ENCODE assay signal across 7 mouse cellular contexts in the genomic region with DNA sequence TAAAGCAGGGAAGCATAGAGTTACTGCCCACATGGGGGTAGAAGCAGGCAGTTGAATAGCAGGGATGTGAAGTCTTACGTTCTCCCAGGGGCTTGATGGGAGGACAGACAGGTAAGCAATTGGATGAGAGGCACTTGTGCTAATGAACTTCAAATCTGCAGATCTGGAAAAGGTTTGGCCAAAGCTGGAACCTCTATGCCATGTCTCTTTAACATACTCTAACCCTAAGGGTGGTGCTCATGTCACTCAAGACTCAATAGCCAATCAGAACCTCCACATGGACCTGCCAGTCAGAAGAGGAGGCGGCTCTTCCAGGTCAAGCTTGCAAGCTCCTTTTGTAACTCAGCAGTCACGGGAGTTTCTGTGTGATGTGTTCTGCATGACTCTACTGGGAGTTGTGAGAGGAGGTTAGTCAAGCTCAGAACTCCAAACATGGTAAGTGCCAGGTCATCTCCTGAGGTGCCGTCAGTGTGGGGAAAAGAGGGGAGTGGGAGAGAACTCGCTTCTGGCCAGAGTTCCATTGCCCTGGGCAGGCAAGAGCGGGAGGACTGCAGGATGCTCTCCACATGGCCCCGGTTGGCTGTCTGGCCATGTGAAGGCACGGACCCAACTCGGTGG. TPM values are rescaled to one million over a fixed set of nuclear protein-coding genes. Genes with fewer than 3 reads are reported as not detected.
DNase-seq lines count a peak whose midpoint lies in the region; ATAC-seq lines count a peak whose summit lies in the region.
"Not testable (repeated sequence)": the region's sequence is repeated elsewhere in the genome, so short reads cannot be mapped to it uniquely, and the experiment has no call there.

A gene (plus strand): TSS at position 348 of the 618 bp plus-strand sequence.

- not testable (repeated sequence) for H3K9me3 ChIP-seq in forebrain, embryonic 13.5 days (replicated peaks); heart, embryonic 13.5 days; kidney, embryonic 14.5 days (ENCODE audit: control insufficient read depth, low read length); megakaryocyte, embryonic 14.5 days

- not testable (repeated sequence) for H3K4me1 ChIP-seq in brown adipose tissue, adult 24 weeks (ENCODE audit: control insufficient read depth, insufficient read depth, insufficient read length, low read length); forebrain, embryonic 13.5 days; heart, embryonic 13.5 days; kidney, embryonic 14.5 days (ENCODE audit: control insufficient read depth, insufficient read depth, low read length); megakaryocyte, embryonic 14.5 days

- WGBS in forebrain, embryonic 13.5 days = 39% methylated on average over 9 of the region's 9 CpGs
- WGBS in heart, embryonic 13.5 days = 15% methylated on average over 9 of the region's 9 CpGs
- WGBS in kidney, embryonic 14.5 days = 45% methylated on average over 9 of the region's 9 CpGs

- H3K27ac ChIP-seq in brown adipose tissue, adult 24 weeks (replicated peaks; ENCODE audit: low read depth, low read length); forebrain, embryonic 13.5 days; heart, embryonic 13.5 days (replicated peaks); kidney, embryonic 14.5 days (ENCODE audit: low read depth, low read length): not testable (repeated sequence)

- H3K36me3 ChIP-seq in forebrain, embryonic 13.5 days (ENCODE audit: poor library complexity, severe bottlenecking); heart, embryonic 13.5 days; kidney, embryonic 14.5 days (ENCODE audit: control insufficient read depth, insufficient read depth, low read length); megakaryocyte, embryonic 14.5 days (replicated peaks; ENCODE audit: low read length): not testable (repeated sequence)

- peak within 1 kb of the TSS; percentile 70 for H3K4me3 ChIP-seq in brown adipose tissue, adult 24 weeks (ENCODE audit: insufficient read depth, low read depth, low read length)
- H3K4me3 ChIP-seq in forebrain, embryonic 13.5 days = peak within 1 kb of the TSS; percentile 33
- H3K4me3 ChIP-seq in heart, embryonic 13.5 days = peak within 1 kb of the TSS; percentile 49
- H3K4me3 ChIP-seq in kidney, embryonic 14.5 days (ENCODE audit: low read length) = peak within 1 kb of the TSS; percentile 28; the same call in 1 of the 2 replicates
- peak within 1 kb of the TSS; percentile 38 for H3K4me3 ChIP-seq in megakaryocyte, embryonic 14.5 days (replicated peaks)

- not testable (repeated sequence) for H3K27me3 ChIP-seq in forebrain, embryonic 13.5 days; heart, embryonic 13.5 days (replicated peaks); kidney, embryonic 14.5 days (ENCODE audit: control insufficient read depth, insufficient read depth, low read length); megakaryocyte, embryonic 14.5 days (replicated peaks)

- H3K4me2 ChIP-seq in forebrain, embryonic 13.5 days = peak within 1 kb of the TSS; percentile 39
- peak within 1 kb of the TSS; percentile 57 for H3K4me2 ChIP-seq in heart, embryonic 13.5 days
- not testable (repeated sequence) for H3K4me2 ChIP-seq in kidney, embryonic 14.5 days (replicated peaks; ENCODE audit: low read depth, low read length)

- intact Hi-C loops in left cerebral cortex, postnatal 36 days (cut with DNase I) = not testable (repeated sequence)

- ATAC-seq in forebrain, embryonic 13.5 days; heart, embryonic 13.5 days (ENCODE audit: extremely low read depth, insufficient number of reproducible peaks, low FRiP score, low TSS enrichment); kidney, embryonic 14.5 days (ENCODE audit: low FRiP score, low TSS enrichment): not testable (repeated sequence)

- peak; percentile 54 to 70 for DNase-seq in left cerebral cortex, postnatal 36 days (ENCODE audit: low spot score in 2 of 2)
- peak; percentile 53 for DNase-seq in right cerebral cortex, postnatal 25 days

- H3K9ac ChIP-seq in forebrain, embryonic 13.5 days; kidney, embryonic 14.5 days (ENCODE audit: low read depth, low read length): not testable (repeated sequence)
- peak within 1 kb of the TSS; percentile 52; the same call in 1 of the 2 replicates for H3K9ac ChIP-seq in heart, embryonic 13.5 days

RNA-seq across cellular contexts. Expression of the gene that starts here (rescaled TPM):
- 3.4 and 15.1 TPM in 2 replicates for polyA plus RNA-seq in brown adipose tissue, adult 24 weeks (2012; ENCODE audit: insufficient read depth, insufficient read length, missing spikeins)
- polyA plus RNA-seq in forebrain, embryonic 13.5 days (2015; fragmentation: Nextera tagmentation; extraction: Ambion mirVana) = 7.1 and 7.7 TPM in 2 replicates
- 6.3 and 8.2 TPM in 2 replicates for polyA plus RNA-seq in heart, embryonic 13.5 days (2015; fragmentation: Nextera tagmentation; extraction: Ambion mirVana)
- polyA plus RNA-seq in kidney, embryonic 14.5 days (2014; fragmentation: Nextera tagmentation; extraction: Ambion mirVana) = 8.7 and 12.1 TPM in 2 replicates
- 10 to 100 TPM; 29.2 to 38.7 TPM for total RNA-seq in left cerebral cortex, postnatal 36 days (2021)
- not detected in 2 replicates for polyA plus RNA-seq in megakaryocyte, embryonic 14.5 days (2012; ENCODE audit: insufficient read depth, low replicate concordance)
